Mouse (Mus musculus) neural tube, embryonic 13.5 days (tissue): Measurements from ENCODE around the gene Amh. TPM values are rescaled to one million over a fixed set of nuclear protein-coding genes. Genes with fewer than 3 reads are reported as not detected.
"Not testable (repeated sequence)": the region's sequence is repeated elsewhere in the genome, so short reads cannot be mapped to it uniquely, and the experiment has no call there.

Source experiments
- ATAC-seq: fragments of 200-750 bp; cut with Nextera tagmentation; 2 replicates; pipeline ENCODE4 v1.8.0; 2017; ENCODE audit warnings: low read depth, mild to moderate bottlenecking, moderate TSS enrichment, moderate library complexity
- H3K27ac ChIP-seq: fragments of 300-500 bp; sonication (generic); replicated peaks from 2 replicates; pipeline ENCODE4 v1.5.1; 2015; ENCODE audit warnings: moderate library complexity, mild to moderate bottlenecking, inconsistent platforms
- H3K27me3 ChIP-seq: fragments of 300-500 bp; sonication (generic); 2 replicates; pipeline ENCODE4 v1.6.1; 2015; ENCODE audit warnings: mild to moderate bottlenecking, inconsistent platforms
- H3K36me3 ChIP-seq: fragments of 300-500 bp; sonication (generic); 2 replicates; pipeline ENCODE4 v1.6.1; 2015; ENCODE audit warnings: mild to moderate bottlenecking, inconsistent platforms
- H3K4me1 ChIP-seq: fragments of 300-500 bp; sonication (generic); replicated peaks from 2 replicates; pipeline ENCODE4 v1.6.1; 2015; ENCODE audit warnings: inconsistent platforms
- H3K4me2 ChIP-seq: fragments of 300-500 bp; sonication (generic); 2 replicates; pipeline ENCODE4 v1.6.1; 2015; ENCODE audit warnings: inconsistent platforms, mild to moderate bottlenecking, moderate library complexity
- H3K4me3 ChIP-seq: fragments of 300-500 bp; sonication (generic); 2 replicates; pipeline ENCODE4 v1.5.1; 2015; ENCODE audit warnings: mild to moderate bottlenecking, inconsistent platforms
- H3K9ac ChIP-seq: fragments of 300-500 bp; sonication (generic); 2 replicates; pipeline ENCODE4 v1.6.1; 2015; ENCODE audit warnings: moderate library complexity, mild to moderate bottlenecking, inconsistent platforms
- H3K9me3 ChIP-seq: fragments of 300-500 bp; sonication (generic); 2 replicates; pipeline ENCODE4 v1.6.1; 2016; ENCODE audit warnings: inconsistent platforms
- WGBS: fragments of 180-500 bp; shearing (Covaris S2); methylation state at CpG from one replicate; pipeline ENCODE4 v1.1.7; 2015; 5-methylcytosine and 5-hydroxymethylcytosine counted together
- polyA plus RNA-seq: library from polyadenylated mRNA; unstranded; fragments of >200 nt; fragmentation: Nextera tagmentation; extraction: Ambion mirVana; gene quantifications from 2 replicates; pipeline ENCODE4 v1.2.1, GENCODE M21; 2015

Amh gene
- polyA plus RNA-seq, 1 experiment from 2014 or later: 0.11 TPM

GRCm38 (mm10) chr10:80824827-80825226 lies 19.8 kb downstream of the Amh start:
- peaks cover 12% of the 10 kb centered on the region for H3K36me3 ChIP-seq
- no peak overlapping the region for H3K4me2 ChIP-seq
- 77% methylated on average over 2 of the region's 2 CpGs for WGBS
- ATAC-seq: no peak
- H3K4me1 ChIP-seq: peaks cover 22% of the 10 kb centered on the region
- no peak overlapping the region for H3K4me3 ChIP-seq
- no peak overlapping the region for H3K27ac ChIP-seq
- no peaks in the 10 kb centered on the region for H3K9me3 ChIP-seq
- no peaks in the 10 kb centered on the region for H3K27me3 ChIP-seq
- H3K9ac ChIP-seq: no peak overlapping the region

GRCm38 (mm10) chr10:80826151-80827062 lies 21.4 kb downstream of the Amh start, which contains the start of gene Oaz1:
Gene Oaz1 (plus strand): TSS chr10:80826656.
- ATAC-seq: peak; percentile 97
- WGBS: under 1% methylated on average over 74 of the region's 82 CpGs

DNA sequence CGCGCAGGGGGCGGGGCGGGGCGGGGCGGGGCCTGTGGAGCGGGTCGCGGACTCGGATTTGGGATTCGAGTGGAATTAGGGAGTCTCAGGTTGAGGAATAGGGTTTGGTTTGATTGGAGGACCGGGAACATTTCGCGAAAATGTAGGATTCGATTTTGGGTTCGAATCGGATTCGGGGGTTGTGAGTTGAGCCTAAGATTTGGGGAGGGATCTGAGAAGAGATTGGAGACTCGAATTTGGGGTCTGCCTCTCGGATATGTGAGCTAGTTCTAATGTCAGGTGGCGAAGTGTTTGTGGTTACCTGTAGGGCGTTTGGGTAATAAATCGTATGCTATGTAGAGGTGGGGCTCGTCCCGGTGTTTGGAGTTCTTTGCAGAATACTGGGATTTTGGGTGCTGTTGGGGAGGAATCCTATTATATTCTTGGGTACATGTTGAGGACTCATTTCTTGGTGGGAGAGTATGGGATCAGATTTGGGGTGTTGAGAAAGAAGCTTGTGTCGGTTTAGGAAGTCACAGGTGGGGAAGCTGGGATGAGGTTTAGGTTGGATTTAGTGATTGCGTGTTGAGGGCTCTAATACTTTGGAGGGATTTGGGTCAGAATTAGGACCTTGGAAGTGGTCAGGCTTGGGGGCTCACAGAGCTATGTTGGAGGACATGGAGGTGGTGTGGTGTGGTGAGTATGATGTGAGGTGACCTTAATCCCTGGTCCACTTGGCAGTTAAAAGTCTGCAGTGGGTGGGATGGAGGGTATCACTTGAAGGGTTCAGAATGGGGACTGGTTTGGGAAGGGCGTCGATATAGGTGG lies 22.2 kb downstream of the Amh start:
- Histone ChIP-seq H3K9ac (peak overlapping the region; percentile 93), H3K36me3 (peaks cover 26% of the 10 kb centered on the region), H3K4me3 (peak overlapping the region; percentile 82), H3K27ac (peak overlapping the region; percentile 94), H3K4me1 (peaks cover 31% of the 10 kb centered on the region), H3K4me2 (peak overlapping the region; percentile 100), H3K27me3 (no peaks in the 10 kb centered on the region), H3K9me3 (no peaks in the 10 kb centered on the region)
- no peak for ATAC-seq
- 8% methylated on average over 29 of the region's 29 CpGs for WGBS

More at GRCm38 (mm10) chr10:80826151-80827062, 21.4 kb downstream of the Amh start, which contains the start of gene Oaz1:
- Histone ChIP-seq H3K4me3 (peak within 1 kb of the TSS; percentile 82), H3K9me3 (no peaks in the 10 kb centered on the region), H3K36me3 (peaks cover 26% of the 10 kb centered on the region), H3K27me3 (no peaks in the 10 kb centered on the region), H3K27ac (peak within 1 kb of the TSS; percentile 94), H3K4me2 (peak within 1 kb of the TSS; percentile 100), H3K4me1 (peaks cover 31% of the 10 kb centered on the region), H3K9ac (peak within 1 kb of the TSS; percentile 93)

DNA sequence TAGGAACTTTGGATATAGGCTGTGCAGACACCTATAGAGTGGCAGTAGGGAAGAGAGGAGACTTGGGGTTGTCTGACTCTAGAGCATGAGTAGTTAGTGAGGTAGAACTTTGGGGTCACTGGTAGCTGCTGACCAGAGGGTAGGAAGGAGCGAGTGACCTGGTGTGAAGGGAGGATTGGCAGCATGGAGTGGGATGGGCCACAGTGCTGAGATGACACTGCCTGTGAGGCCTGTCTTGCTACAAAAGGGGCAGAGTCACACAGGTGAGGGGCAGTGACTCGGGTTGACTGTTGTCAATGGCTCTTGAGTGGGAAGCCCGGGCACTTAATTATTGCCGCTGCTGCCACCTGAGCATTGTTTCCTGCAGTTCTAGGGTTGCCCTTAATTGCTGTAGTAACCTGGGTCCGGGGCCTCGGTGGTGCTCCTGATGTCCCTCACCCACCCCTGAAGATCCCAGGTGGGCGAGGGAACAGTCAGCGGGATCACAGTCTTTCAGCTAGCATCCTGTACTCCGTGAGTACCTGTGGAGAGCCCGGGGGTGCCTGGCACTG lies 22.9 kb downstream of the Amh start:
- H3K27ac ChIP-seq: no peak overlapping the region
- H3K9me3 ChIP-seq: no peaks in the 10 kb centered on the region
- H3K27me3 ChIP-seq: no peaks in the 10 kb centered on the region
- H3K9ac ChIP-seq: peak overlapping the region; percentile 93
- H3K4me1 ChIP-seq: peaks cover 31% of the 10 kb centered on the region
- H3K4me3 ChIP-seq: peak overlapping the region; percentile 82
- H3K36me3 ChIP-seq: peaks cover 26% of the 10 kb centered on the region
- peak overlapping the region; percentile 100 for H3K4me2 ChIP-seq
- no peak for ATAC-seq
- 78% methylated on average over 10 of the region's 10 CpGs for WGBS

- Histone ChIP-seq H3K9ac (0 out of 2 replicates have a peak overlapping the region, but pooled peaks have one; percentile 93), H3K4me1 (peaks cover 31% of the 10 kb centered on the region), H3K4me3 (peak overlapping the region; percentile 82), H3K4me2 (peak overlapping the region; percentile 100), H3K36me3 (peaks cover 26% of the 10 kb centered on the region)
- ATAC-seq, H3K27ac ChIP-seq, H3K27me3 ChIP-seq, H3K9me3 ChIP-seq: not testable (repeated sequence)
- WGBS: 86% methylated on average over 9 of the region's 9 CpGs
Measured at GRCm38 (mm10) chr10:80828587-80828986, 23.5 kb downstream of the Amh start.

- no peak overlapping the region for H3K4me3 ChIP-seq
- peaks cover 36% of the 10 kb centered on the region for H3K36me3 ChIP-seq
- 67% methylated on average over 1 of the region's 1 CpGs for WGBS
- peaks cover 17% of the 10 kb centered on the region for H3K27me3 ChIP-seq
- no peak for ATAC-seq
- no peak overlapping the region for H3K4me2 ChIP-seq
- H3K9ac ChIP-seq: 0 out of 2 replicates have a peak overlapping the region, but pooled peaks have one; percentile 5
- no peak overlapping the region for H3K27ac ChIP-seq
- no peaks in the 10 kb centered on the region; the same call in 1 of the 2 replicates for H3K9me3 ChIP-seq
- peaks cover 31% of the 10 kb centered on the region for H3K4me1 ChIP-seq
Measured at GRCm38 (mm10) chr10:80829359-80830278, 24.6 kb downstream of the Amh start.

DNA sequence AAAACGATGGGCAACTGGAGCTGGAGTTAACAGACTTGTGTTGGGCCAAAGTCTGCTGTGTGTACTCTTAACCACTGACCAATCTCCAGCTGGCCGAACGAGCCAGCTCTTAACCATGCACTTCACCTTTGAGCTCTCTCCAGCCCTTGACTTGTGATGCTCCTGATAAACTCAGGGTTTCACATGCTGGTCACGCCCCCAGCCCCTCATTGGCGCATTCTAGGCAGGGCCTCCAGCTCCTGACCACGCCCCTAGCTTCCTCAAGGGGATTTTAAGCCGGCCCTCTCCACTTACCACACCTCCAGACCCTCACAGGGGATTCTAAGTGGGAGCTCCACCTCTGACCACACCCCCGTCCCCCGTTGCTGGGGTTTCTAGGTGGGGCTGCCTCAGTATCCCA lies 26.1 kb downstream of the Amh start:
- H3K27ac ChIP-seq: no peak overlapping the region
- peaks cover 42% of the 10 kb centered on the region for H3K4me1 ChIP-seq
- peaks cover 36% of the 10 kb centered on the region for H3K36me3 ChIP-seq
- no peaks in the 10 kb centered on the region; the same call in 1 of the 2 replicates for H3K9me3 ChIP-seq
- H3K4me2 ChIP-seq: no peak overlapping the region
- 4% methylated on average over 9 of the region's 9 CpGs for WGBS
- peaks cover 32% of the 10 kb centered on the region for H3K27me3 ChIP-seq
- ATAC-seq: no peak
- no peak overlapping the region for H3K4me3 ChIP-seq
- no peak overlapping the region for H3K9ac ChIP-seq

DNA sequence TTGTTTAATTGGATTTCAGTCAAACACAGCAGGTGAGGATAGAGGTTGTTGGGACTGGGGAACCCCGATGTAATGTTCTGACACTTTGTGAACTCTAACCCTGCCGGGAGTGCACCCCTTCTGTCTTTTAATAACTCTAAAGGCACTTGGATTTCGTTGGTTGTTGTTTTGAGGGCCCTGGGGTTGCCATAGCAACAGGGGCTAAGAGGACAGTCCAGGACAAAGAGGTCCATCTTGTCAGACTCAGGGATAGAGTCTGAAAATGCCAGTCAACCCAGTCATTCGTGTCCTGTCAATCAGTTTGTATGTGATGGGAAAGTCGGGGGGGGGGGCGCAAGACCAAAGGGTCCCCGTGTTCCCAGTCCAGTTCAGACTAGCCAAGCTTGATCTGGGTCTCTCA lies 27.8 kb downstream of the Amh start:
- no peak overlapping the region for H3K4me2 ChIP-seq
- ATAC-seq: no peak
- 66% methylated on average over 7 of the region's 7 CpGs for WGBS
- no peaks in the 10 kb centered on the region; the same call in 1 of the 2 replicates for H3K9me3 ChIP-seq
- H3K4me3 ChIP-seq: no peak overlapping the region
- H3K9ac ChIP-seq: no peak overlapping the region
- H3K4me1 ChIP-seq: peaks cover 37% of the 10 kb centered on the region
- peaks cover 37% of the 10 kb centered on the region for H3K27me3 ChIP-seq
- H3K36me3 ChIP-seq: peaks cover 36% of the 10 kb centered on the region
- H3K27ac ChIP-seq: no peak overlapping the region

DNA sequence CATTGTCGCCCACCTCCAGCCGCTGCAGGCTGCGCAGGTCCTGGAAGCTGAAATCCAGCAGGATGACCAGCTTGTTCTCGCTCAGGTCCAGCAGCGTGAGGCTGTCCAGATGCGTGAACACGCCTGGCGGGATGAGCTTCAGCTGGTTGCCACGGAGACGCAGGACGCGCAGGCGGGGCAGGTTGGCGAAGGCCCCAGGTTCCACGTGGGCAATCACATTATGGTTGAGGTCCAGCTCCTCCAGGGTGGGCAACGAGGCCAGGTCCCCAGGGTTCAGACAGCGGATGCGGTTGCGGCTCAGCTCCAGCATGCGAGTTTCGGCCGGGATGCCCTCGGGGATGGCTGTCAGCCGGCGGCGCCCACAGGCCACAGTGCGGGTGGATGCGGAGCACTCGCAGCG lies 30.6 kb downstream of the Amh start:
- peak overlapping the region; percentile 27 for H3K4me2 ChIP-seq
- H3K9ac ChIP-seq: 0 out of 2 replicates have a peak overlapping the region, but pooled peaks have one; percentile 8
- 45% methylated on average over 30 of the region's 30 CpGs for WGBS
- H3K27me3 ChIP-seq: peaks cover 42% of the 10 kb centered on the region
- H3K9me3 ChIP-seq: no peaks in the 10 kb centered on the region; the same call in 1 of the 2 replicates
- H3K4me3 ChIP-seq: no peak overlapping the region
- peaks cover 19% of the 10 kb centered on the region for H3K4me1 ChIP-seq
- H3K27ac ChIP-seq: no peak overlapping the region
- H3K36me3 ChIP-seq: peaks cover 16% of the 10 kb centered on the region
- ATAC-seq: no peak

DNA sequence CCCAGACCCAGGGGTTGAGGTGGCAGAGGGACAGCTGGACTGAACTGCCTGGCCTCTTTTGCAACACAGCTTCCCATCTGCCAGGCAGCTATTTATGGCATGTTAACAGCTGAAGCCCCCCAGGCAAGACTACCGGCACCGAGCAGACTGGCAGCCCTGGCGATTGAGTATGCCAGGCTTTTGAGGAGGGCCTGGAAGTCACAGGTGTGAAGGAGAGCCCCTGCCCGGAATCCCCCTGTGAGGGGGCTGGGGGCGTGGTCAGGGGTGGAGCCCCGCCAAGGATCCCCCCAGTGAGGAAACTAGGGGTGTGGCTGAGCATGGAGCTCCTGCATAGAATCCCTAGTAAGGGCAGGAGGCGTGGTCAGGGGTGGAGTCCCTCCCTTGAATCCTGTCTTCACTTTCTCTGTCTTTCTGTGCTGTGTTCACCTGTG lies 31.9 kb downstream of the Amh start:
- Histone ChIP-seq H3K27me3 (peaks cover 44% of the 10 kb centered on the region), H3K4me3 (no peak overlapping the region), H3K4me2 (no peak overlapping the region), H3K36me3 (peaks cover 10% of the 10 kb centered on the region; the same call in 1 of the 2 replicates), H3K4me1 (peaks cover 11% of the 10 kb centered on the region; the same call in 1 of the 2 replicates), H3K27ac (no peak overlapping the region), H3K9ac (no peak overlapping the region), H3K9me3 (no peaks in the 10 kb centered on the region; the same call in 1 of the 2 replicates)
- 39% methylated on average over 7 of the region's 7 CpGs for WGBS
- no peak for ATAC-seq

DNA sequence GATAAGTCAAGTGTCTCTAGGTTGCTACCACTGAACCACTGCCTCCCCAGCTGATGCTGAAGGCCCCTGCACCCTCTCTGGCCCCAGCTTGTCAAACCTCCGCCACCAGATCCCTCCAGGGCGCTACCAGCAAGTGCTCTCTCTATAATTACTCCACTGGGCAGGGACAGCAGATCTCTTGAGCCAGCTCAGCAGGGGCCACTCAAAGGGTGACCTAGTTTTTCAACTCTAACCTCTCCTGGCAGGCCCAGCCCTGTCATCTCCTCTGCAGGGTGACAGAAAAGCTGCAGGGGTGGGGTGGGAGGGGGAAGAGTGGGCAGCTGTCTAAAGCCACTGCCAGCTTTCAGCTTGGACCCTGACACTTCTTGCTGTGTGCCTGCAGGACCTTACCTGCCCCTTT lies 32.8 kb downstream of the Amh start:
- Histone ChIP-seq H3K36me3 (peaks cover 10% of the 10 kb centered on the region; the same call in 1 of the 2 replicates), H3K4me2 (no peak overlapping the region), H3K27me3 (peaks cover 53% of the 10 kb centered on the region), H3K9me3 (no peaks in the 10 kb centered on the region; the same call in 1 of the 2 replicates), H3K27ac (no peak overlapping the region), H3K4me3 (no peak overlapping the region), H3K4me1 (peaks cover 11% of the 10 kb centered on the region; the same call in 1 of the 2 replicates), H3K9ac (no peak overlapping the region)
- no peak for ATAC-seq
- WGBS: 15% methylated on average over 2 of the region's 2 CpGs
